Mouse (Mus musculus): ENCODE measurements around the gene Gnat3. TPM values are rescaled to one million over a fixed set of nuclear protein-coding genes. Genes with fewer than 3 reads are reported as not detected.

Gnat3 gene
- polyA plus RNA-seq, 1 experiment from 2014 or later, result not detected

DNA sequence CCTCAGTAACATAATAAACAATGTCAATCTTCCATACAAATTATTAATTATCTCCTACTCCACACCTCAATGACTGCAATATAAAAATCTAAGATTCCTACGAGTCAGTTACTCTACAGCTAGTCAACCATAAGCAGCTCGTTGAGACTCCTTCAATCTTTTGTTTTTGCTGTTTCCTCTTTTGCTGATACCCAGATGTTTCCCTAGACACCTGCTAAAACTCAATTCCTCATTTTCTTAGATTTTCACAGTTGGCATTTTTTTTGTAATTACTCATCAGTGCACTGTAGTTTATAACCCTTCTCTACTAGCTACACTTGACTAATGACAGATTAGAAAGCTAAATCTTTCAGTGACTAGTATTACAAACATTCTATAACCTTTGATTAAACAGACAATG lies 50.8 kb downstream of the Gnat3 start:
- Histone ChIP-seq H3K9ac (replicated peaks) (no peak overlapping the region), H3K36me3 (no peaks in the 10 kb centered on the region), H3K4me3 (replicated peaks) (no peak overlapping the region), H3K9me3 (no peaks in the 10 kb centered on the region), H3K27me3 (no peaks in the 10 kb centered on the region), H3K4me1 (replicated peaks) (no peaks in the 10 kb centered on the region), H3K27ac (no peak overlapping the region), H3K4me2 (replicated peaks) (no peak overlapping the region)
- 80% methylated on average over 2 of the region's 2 CpGs for WGBS
- no peak for ATAC-seq

DNA sequence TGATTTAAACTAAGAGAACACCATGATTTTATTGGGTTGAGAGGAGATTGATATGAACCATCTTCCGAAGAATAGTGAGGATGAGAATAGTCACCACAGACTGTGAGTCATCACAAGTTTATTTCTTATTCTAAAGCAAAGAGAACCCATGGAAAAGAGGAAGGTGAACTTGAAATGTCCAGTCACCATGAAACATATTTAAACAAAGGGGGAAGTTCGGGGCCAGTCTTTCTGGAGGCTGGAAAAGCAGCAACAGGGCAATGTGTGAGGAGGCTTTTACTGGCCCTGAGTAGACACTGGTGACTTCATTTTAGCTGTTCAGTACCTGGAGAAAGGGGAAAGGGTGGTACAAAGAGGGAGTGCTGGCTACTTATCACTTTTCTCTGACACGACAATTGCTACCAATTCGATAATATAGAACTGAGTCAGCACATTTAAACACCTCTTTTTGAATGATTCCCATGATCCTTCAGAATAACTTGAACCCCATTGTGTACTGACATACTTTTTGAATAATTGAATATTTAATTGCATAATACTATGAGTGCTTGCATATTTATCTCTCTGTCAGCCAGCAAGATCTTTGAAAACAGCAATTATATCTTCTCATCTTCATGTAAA lies 52.0 kb downstream of the Gnat3 start:
- H3K4me1 ChIP-seq (replicated peaks), result no peaks in the 10 kb centered on the region

DNA sequence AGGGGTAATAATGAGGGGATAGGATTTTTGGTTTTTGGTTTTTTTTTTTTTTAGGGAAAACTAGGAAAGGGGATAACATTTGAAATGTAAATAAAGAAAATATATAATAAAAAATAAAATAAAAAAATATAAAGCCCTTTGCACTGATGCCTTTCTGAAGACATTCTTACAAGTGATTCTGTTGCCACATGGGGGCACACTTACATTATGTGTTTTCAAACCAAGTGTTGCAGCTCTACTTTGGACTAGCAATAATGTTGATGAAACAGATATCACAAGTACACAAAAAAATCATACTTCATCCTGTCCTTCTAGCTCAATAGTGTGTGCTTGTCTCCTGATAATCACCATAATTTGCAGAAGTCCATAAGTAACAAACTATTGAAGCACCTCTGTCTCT lies 61.0 kb downstream of the Gnat3 start:
- Histone ChIP-seq H3K4me3 (replicated peaks) (no peak overlapping the region), H3K36me3 (no peaks in the 10 kb centered on the region), H3K4me1 (replicated peaks) (no peaks in the 10 kb centered on the region), H3K4me2 (replicated peaks) (no peak overlapping the region), H3K9ac (replicated peaks) (no peak overlapping the region), H3K27ac (no peak overlapping the region), H3K9me3 (no peaks in the 10 kb centered on the region), H3K27me3 (no peaks in the 10 kb centered on the region)
- no peak for ATAC-seq

More for the DNA sequence above, 52.0 kb downstream of the Gnat3 start:
- Histone ChIP-seq H3K9ac (replicated peaks) (no peak overlapping the region), H3K27ac (no peak overlapping the region), H3K9me3 (no peaks in the 10 kb centered on the region), H3K27me3 (no peaks in the 10 kb centered on the region), H3K4me3 (replicated peaks) (no peak overlapping the region), H3K36me3 (no peaks in the 10 kb centered on the region), H3K4me2 (replicated peaks) (no peak overlapping the region)
- WGBS, result 94% methylated on average over 4 of the region's 4 CpGs
- no peak for ATAC-seq

DNA sequence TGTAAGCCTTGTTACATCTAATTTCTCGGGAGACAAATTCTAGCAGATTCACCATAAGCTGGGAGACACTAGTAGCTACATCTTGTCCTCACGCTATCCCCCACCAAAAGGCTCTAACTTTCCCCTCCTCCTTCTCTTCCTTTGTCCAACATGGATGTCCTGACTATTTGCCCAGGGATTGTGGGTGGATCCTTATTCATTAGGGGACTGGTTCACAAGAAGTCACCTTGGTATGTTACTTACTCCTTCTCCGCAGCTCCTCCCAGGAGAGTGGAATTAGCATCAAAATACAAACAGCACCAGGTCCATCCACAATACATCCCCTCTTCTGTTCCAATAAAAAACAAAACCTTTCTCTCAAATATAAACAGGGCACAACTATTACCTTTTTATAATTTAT lies 65.2 kb downstream of the Gnat3 start:
- WGBS, result 90% methylated on average over 3 of the region's 3 CpGs
- ATAC-seq, result no peak
- H3K36me3 ChIP-seq, result no peaks in the 10 kb centered on the region

DNA sequence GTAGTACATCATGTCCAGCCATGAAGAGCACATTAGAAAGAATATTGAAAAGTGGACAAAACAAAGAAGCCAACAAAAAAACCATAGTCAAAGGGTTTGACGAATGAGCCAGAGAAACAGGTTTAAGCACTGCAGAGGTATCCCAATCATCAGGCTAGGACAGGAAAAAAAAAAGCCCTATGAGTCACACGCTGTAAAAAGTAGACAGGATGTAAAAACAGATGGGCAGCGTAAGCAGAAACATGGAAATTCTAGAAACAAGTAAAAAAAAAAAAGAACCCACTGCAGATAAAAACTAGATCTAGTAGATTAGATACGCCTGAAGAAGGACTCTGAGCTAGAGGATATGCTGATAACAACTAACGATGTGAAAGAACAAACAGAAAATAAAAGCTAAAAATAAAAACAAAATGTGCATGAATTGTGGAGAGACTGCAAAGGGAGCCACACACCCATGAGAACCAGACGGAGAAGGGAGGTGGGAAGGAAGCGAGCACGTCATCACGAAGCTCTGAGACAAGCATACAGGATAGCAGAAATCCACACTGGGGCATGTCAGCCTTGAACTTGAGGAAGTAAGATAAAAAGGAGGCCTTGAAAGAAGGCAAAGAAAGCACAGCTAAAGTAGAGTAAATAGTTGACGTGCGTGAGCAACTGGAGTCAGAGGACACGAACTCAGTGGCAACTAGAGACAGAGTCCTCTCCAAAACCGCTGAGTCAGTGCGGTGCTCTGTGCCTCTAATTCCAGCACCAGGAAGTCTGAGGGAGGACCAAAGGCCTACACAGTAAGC lies 73.7 kb downstream of the Gnat3 start:
- Histone ChIP-seq H3K9ac (replicated peaks) (no peak overlapping the region), H3K4me3 (replicated peaks) (no peak overlapping the region), H3K27me3 (no peaks in the 10 kb centered on the region), H3K4me1 (replicated peaks) (no peaks in the 10 kb centered on the region), H3K9me3 (0 out of 2 replicates have a peak, but pooled peaks cover 3% of the 10 kb centered on the region), H3K27ac (no peak overlapping the region), H3K36me3 (no peaks in the 10 kb centered on the region), H3K4me2 (replicated peaks) (no peak overlapping the region)
- no peak for ATAC-seq
- 90% methylated on average over 14 of the region's 14 CpGs for WGBS

More for the DNA sequence above, 65.2 kb downstream of the Gnat3 start:
- no peaks in the 10 kb centered on the region for H3K9me3 ChIP-seq
- no peak overlapping the region for H3K9ac ChIP-seq (replicated peaks)
- H3K27me3 ChIP-seq, result no peaks in the 10 kb centered on the region
- no peak overlapping the region for H3K27ac ChIP-seq
- H3K4me3 ChIP-seq (replicated peaks), result no peak overlapping the region
- no peak overlapping the region for H3K4me2 ChIP-seq (replicated peaks)
- H3K4me1 ChIP-seq (replicated peaks), result no peaks in the 10 kb centered on the region

DNA sequence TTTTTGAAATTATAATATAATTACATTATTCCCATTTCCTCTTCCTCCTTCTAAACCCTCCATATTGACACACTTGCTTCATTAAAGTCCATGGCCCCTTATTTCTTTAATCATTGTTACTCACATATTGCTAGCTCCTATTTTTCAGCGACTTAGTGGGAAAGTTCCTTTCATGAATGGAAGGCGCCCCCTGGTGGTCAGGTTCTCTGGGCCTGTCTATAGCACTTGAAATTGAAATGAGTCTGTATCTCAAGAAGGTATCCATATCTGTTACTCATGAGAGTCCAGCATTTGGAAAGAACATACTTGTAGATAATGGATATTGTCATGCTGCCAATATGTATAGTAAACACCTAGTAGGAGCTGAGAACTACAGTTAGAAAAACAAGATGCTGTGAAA lies 80.7 kb downstream of the Gnat3 start:
- 0 out of 2 replicates have a peak, but pooled peaks have one; percentile 34 for ATAC-seq
- WGBS, result 6% methylated on average over 2 of the region's 2 CpGs
- H3K4me3 ChIP-seq (replicated peaks), result no peak overlapping the region

DNA sequence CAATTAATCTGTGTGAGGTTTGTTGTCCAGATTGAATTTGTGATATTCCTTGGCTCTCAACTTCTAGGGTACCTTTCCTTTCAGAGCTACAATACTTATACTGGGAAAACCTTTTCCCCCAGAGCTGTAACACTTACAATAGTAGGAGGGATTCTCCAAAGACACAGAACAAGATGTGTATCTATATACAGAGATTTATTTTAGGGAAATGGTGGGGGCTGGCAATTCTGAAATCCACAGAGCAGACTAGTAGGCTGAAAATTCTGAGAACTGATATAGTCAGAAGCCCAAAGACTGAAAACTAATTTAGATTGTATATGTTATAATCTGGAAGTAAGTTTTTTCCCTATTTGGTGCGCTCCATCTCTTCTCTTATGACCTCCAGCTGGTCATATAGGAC lies 86.5 kb downstream of the Gnat3 start:
- H3K27me3 ChIP-seq, result no peaks in the 10 kb centered on the region
- 97% methylated on average over 1 of the region's 1 CpGs for WGBS
- ATAC-seq, result no peak

More for the DNA sequence above, 80.7 kb downstream of the Gnat3 start:
- Histone ChIP-seq H3K9ac (replicated peaks) (no peak overlapping the region), H3K27me3 (no peaks in the 10 kb centered on the region), H3K27ac (no peak overlapping the region), H3K9me3 (no peaks in the 10 kb centered on the region), H3K36me3 (no peaks in the 10 kb centered on the region), H3K4me1 (replicated peaks) (no peaks in the 10 kb centered on the region), H3K4me2 (replicated peaks) (no peak overlapping the region)

DNA sequence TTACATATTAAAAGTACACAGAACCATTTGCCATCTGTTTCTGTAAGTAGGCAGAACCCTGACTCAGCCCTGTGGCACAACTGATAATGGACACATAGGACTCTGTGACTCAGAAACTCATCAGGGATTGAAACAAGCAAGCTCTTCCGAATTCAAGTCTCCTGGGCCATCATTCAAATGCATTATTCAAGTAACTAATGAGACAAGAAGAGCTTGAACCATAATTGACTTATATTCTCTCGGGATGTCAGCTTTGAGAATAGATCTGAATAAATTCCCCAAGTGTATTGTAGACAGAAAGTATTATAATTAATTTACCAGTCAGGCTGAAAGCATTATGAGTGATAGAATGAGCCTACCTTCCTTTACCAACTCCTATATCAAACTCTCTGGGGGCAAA lies 93.0 kb downstream of the Gnat3 start:
- peak; percentile 70; the same call in 1 of the 2 replicates for ATAC-seq
- Histone ChIP-seq H3K4me1 (replicated peaks) (no peaks in the 10 kb centered on the region), H3K4me2 (replicated peaks) (no peak overlapping the region)

More for the DNA sequence above, 86.5 kb downstream of the Gnat3 start:
- Histone ChIP-seq H3K4me3 (replicated peaks) (no peak overlapping the region), H3K4me1 (replicated peaks) (no peaks in the 10 kb centered on the region), H3K36me3 (no peaks in the 10 kb centered on the region), H3K9me3 (no peaks in the 10 kb centered on the region), H3K4me2 (replicated peaks) (no peak overlapping the region), H3K9ac (replicated peaks) (no peak overlapping the region), H3K27ac (no peak overlapping the region)

More for the DNA sequence above, 93.0 kb downstream of the Gnat3 start:
- H3K27me3 ChIP-seq, result no peaks in the 10 kb centered on the region
- no peaks in the 10 kb centered on the region for H3K36me3 ChIP-seq
- H3K27ac ChIP-seq, result no peak overlapping the region
- no peak overlapping the region for H3K4me3 ChIP-seq (replicated peaks)
- H3K9me3 ChIP-seq, result no peaks in the 10 kb centered on the region
- 35% methylated on average over 2 of the region's 2 CpGs for WGBS
- H3K9ac ChIP-seq (replicated peaks), result no peak overlapping the region

Other genes starting within 250 kb of the Gnat3 start
- 1.6 and 5.0 TPM in 2 replicates for gene Cd36, start 73.7 kb upstream of the Gnat3 start, polyA plus RNA-seq (2015; fragmentation: Nextera tagmentation; extraction: Ambion mirVana)

All from midbrain, embryonic 13.5 days (tissue).